Mouse (Mus musculus) induced T-regulatory cell, adult 2 months (primary cell): Measurements from ENCODE around the gene Usp7.
"Not testable (repeated sequence)": the region's sequence is repeated elsewhere in the genome, so short reads cannot be mapped to it uniquely, and the experiment has no call there.

Experiments
- DNase-seq: peaks from one replicate; pipeline ENCODE4 v3.0.0-alpha.2; 2012; ENCODE audit warnings: low read depth

Gene Usp7

GRCm38 (mm10) chr16:8781660-8782059 lies 10.4 kb downstream of the Usp7 start:
- DNase-seq = no peak

GRCm38 (mm10) chr16:8781191-8781590 lies 10.9 kb downstream of the Usp7 start:
- DNase-seq = no peak

DNA sequence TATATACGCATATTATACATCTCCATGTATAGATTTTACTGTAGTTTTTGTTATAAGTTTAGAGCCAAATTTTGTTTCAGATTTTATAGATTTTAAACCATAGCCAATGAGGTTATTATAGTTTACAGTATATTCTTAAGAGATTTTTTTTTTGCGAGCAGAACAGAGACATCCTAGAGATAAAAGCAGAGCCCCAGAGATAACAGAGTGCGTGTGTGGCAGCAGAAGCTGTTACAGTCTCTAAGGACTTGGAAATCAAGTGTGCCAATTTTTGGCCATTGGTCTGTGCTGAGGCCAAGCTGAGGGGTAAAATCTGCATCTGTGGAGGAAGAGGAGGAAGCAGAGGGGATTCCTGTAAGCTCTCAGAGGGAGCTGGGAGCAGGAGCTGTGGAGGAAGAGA lies 11.9 kb downstream of the Usp7 start:
- DNase-seq = no peak

DNA sequence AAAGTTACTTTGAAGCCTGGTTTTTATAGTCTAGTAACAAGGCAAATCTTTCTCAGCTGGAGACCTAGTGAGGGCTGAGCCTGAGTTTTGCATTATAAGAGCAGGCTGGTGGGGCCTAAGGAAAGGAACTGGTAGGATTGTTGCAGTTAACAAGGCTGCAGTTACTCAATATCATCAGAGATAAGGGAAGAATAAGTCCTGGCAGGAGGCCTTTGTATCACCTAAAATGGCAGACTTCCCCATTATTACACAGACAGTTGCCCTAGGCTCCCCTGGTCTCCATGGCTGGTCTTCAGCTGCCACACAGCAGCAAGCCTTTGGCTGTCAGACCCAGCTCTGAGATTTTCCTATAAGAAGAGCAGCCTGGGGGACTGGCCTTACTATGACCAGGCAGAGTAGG lies 13.4 kb downstream of the Usp7 start:
- no peak for DNase-seq

GRCm38 (mm10) chr16:8777202-8777601 lies 14.9 kb downstream of the Usp7 start:
- DNase-seq = no peak

DNA sequence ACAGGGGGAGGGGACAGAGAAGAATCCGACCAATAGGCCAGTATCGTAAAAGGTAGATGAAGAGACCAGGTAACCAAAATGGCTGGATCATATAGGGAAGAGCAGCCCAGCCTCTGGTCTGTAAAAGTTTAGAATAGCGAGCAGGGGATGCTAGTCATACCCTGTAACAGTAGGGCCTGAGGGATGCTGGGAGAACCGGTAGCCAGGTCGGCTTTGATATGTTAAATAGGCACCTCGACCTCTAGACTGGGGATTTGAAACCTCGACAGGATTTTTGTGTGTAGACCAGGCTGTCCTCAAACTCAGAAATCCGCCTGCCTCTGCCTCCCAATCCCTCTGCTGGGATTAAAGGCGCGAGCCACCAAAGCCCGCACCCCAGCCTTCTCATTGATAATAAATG lies 15.5 kb downstream of the Usp7 start:
- no peak for DNase-seq

GRCm38 (mm10) chr16:8771086-8771485 lies 21.0 kb downstream of the Usp7 start:
- DNase-seq = no peak

DNA sequence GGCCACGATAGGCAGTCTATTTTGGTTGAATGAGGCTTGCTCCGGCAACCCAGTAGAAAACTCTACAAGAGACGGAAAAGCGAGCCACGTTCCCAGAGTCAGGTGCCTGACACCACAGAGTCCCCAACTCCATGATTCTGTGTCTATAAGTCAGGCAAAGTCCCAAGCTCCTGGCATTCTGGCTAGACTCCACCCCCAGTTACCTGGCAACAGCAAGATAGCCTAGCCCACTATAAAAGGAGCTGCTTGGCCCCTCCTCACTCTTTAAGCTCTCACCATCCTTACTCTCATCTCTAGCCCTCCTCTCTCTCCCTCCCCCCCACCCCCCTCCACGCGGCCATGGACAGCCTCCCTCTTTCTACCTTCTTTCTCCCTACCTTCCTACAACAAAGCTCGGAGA lies 21.8 kb downstream of the Usp7 start:
- DNase-seq = not testable (repeated sequence)

DNA sequence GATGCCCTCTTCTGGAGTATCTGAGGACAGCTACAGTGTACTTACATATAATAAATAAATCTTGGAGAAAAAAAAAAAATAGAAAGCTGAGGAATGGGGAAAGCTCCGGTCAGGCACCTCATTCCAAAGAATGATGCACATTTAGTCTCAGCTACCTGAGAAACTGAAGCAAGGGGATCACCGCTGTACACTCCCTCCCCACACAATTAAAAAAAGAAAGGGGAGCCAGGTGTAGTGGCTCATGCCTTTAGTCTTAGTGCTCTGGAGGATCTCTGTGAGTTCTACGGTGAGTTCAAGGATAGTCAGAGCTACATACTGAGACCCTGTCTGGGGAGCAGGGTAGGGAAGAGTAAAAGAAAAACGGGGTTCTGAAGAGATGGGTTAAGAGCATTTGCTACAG lies 22.6 kb downstream of the Usp7 start:
- peak; percentile 6 for DNase-seq

GRCm38 (mm10) chr16:8769065-8769464 lies 23.0 kb downstream of the Usp7 start:
- peak; percentile 76 for DNase-seq

DNA sequence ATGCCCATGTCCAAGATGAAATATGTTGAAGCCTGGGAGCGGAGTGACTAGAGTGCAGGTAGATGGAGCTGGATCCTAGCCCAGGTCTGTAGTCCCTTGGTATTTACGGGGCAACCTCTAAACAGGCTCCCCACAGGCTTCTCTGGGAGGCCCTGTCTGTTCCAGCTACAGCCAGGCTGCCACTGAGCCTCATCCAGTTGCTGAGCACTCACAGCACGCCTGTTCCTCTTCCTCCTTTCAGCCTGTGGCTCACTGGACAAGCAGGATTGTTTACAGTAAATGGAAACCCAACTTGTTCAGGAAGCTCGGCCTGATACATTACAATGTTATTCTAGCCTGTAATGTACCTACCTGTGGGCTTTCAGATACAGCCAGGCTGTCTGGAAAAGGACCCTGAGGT lies 23.5 kb downstream of the Usp7 start:
- DNase-seq = no peak

DNA sequence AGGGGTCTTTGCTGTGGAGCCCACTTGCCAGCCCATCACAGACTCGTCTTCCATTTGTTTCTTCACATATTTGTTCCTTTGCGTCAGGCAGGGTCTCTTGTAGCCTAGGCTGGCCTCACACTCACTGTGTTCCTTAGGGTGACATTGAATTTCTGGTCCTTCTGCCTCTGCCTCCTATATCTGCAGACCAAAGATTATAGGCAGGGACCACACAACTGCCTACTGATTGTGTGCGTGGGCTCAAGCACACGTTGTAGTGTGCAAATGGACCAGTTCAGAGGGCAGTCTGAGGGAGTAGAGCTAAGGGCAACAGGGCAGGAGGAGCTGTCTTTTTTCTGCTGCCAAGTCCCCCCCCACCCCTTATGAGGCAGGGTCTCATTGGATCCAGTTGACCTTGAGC lies 24.0 kb downstream of the Usp7 start:
- no peak for DNase-seq

DNA sequence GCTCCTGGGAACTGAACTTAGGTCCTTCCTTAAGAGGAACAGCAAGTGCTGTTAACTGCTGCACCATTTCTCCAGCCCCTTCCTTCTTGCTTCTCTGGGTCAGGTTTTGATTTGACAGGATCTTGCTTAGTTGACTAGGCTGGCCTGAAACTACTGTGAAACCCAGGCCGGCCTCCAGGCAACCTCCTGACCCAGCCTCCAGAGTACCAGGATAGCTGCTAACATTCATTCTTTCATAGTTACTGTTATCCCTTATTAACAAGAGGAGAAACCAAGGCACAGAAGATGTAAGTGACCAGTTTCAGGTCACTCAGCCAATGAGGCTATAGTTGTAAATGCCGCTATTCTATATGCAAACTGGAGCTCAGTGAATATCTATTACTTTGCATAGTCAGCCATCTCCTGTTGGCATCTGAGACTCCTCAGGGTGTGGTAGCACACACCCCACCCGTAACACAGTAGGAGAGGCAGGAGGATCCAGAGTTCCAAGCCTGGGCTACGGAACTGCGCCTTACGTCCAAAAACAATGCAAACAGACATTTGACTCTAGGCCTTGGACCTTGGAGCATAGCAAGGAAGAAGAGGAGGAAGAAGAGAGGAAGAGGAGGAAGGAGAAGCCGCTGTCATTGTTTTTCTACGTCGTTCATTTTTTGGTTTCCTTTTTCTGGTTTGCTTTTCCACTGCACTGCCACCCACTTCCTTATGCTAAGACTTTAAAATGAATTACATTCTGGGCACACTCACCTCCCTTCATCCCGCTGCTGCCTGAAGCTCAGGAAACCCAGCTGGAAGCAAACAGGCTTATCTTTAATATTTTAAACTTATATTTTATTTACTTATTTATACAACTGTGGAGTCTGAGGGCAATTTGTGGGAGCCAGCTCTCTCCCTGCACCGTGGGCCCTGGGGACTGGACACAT lies 24.7 kb downstream of the Usp7 start:
- no peak for DNase-seq

DNA sequence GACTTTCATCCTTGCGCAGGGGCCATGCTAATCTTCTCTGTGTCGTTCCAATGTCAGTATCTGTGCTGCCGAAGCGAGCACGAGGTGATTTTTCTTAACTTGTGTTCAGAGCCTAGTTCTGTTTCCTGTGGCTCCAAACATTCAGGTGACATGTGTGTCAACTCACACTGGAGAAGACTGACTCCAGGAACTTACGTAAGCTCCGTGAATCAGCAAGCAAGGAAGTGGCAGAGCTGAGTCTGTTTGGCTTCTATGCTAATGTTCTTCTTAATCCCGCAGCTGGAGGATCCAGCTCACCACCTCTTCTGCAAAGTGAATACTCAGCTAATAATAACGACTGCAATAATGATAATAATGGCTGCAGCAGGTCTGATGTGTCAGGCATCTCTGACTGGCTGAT lies 25.9 kb downstream of the Usp7 start:
- no peak for DNase-seq

DNA sequence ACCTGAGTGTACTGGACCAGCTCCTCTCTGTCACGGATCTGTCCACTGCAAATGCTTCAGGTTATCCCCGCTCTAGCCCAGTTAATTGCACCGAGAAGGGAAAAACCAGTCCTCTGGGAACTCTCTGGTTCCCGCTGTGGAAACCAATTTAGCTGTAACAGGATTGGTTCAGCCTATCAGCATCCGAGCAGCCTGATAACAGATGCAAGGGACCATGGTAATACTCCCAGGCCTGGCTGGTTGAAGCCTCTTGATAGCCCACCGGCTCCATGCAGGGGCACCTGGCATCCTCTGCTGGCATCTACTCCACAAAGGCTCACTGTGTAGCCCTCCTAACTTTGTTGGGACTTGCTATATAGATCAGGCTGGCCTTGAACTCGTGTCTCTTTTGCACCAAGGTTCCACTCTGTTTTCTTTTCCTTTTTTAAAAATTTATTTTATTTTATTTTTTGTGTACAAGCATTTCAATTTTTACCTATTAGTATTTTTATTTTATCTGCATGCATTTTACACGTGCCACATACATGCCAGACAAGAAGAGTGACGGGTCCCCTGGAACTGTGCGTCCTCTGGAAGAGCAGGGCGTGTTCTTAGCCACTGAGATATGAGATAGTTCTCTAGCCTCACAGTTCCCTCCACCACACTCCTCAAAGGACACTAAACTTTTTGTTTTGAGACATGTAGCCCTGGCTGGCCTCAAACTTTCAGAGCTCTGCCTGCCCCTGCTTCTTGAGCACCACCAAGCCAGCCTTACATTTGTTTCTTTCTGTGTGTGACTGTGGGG lies 27.8 kb downstream of the Usp7 start:
- DNase-seq = no peak

GRCm38 (mm10) chr16:8763028-8763427 lies 29.1 kb downstream of the Usp7 start:
- DNase-seq = no peak

DNA sequence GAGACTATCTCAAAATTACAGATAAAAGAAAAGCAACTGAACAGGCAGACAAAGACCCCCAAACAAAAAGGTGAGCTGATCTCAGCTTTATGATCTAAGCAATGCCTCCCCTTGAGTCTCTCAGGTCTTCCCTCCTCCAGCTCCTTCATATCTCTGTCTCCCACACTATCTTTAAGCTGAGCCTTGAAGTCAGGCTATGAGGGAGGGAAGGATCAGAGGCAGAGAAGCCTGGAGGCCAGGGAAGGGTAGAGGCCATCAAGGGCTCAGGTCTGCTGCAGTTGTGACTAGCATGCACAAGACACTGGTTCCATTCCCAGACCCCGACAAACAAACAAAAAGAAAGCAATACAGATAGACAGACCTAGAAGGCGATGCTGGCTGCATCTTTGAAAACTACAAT lies 30.2 kb downstream of the Usp7 start:
- DNase-seq = no peak

- no peak for DNase-seq
These were observed 31.1 kb downstream of the Usp7 start for GRCm38 (mm10) chr16:8761005-8761404.

DNA sequence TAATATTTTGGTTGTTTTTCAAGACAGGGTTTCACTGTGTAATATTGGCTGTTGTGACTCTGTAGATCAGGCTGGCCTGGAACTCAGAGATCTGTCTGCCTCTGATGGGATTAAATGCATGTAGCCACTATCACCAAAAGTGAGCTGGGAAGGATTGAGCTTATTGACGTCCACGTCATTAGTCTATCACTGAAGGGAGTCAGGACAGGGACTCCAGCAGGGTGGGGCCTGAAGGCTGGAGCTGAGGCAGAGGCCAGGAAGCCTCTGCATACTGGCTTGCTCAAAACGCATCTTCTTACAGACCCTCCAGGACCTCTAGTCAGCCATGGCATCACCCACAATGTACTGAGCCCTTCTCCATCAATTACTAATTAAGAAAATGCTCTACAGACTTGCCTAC lies 33.1 kb downstream of the Usp7 start:
- no peak for DNase-seq

- no peak for DNase-seq
These were observed 33.9 kb downstream of the Usp7 start for GRCm38 (mm10) chr16:8758193-8758592.

- not testable (repeated sequence) for DNase-seq
These were observed 34.5 kb downstream of the Usp7 start for GRCm38 (mm10) chr16:8757586-8757985.

GRCm38 (mm10) chr16:8752334-8752733 lies 39.8 kb downstream of the Usp7 start:
- no peak for DNase-seq

DNA sequence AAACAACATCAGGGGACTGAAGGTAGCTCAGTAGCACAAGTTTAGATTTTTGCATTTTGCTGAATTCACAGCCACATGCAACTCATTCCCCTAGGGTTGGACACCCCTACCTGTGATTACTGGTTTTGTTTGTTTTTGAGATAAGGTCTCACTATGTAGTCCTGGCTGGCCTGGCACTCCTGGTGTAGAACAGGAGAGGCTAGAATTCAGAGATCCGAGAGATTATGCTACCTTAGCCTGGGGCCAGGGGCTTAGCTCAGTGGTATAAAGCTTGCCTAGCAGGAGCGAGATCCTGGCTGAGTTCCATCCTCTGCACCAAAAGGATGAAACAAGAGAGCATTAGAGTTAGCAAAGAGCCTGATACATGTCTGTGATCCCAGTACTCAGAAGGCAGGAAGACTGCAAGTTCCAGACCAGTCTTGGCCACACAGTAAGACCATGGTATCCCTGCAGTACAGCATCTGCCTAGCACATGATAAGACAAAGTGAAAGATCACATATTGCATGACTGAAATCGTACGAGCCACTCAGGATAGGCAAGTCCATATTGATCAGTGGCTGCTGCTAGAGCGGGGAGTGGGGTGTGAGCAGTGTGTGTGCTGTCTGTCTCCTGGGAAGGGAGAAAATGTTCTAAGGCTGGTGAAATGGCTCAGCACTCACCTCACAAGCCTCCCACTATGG lies 40.4 kb downstream of the Usp7 start:
- DNase-seq = no peak
